13 mouse cellular contexts compared by ENCODE assay signal in genomic region chr5:139326111-139326696, GRCm38 (mm10). TPM values are rescaled to one million over a fixed set of nuclear protein-coding genes. Genes with fewer than 3 reads are reported as not detected.
DNase-seq lines count a peak whose midpoint lies in the region; ATAC-seq and TF ChIP-seq lines count a peak whose summit lies in the region.
"Had no signal": no experiment of that assay in that cellular context is flagged by ENCODE, and none has a peak within 500 bp of the region (broad histone marks: within the 10 kb centered on the region; RNA-seq: fewer than 3 reads in every experiment).

No protein-coding gene starts in this region.

- H3K27me3 ChIP-seq in kidney, embryonic 15.5 days = peaks cover 43% of the 10 kb centered on the region
- H3K27me3 ChIP-seq in E14TG2a.4 (ENCODE audit: insufficient read depth, low read length) = peaks cover 22% of the 10 kb centered on the region
- H3K27me3 ChIP-seq: Patski had no signal

- H3K4me1 ChIP-seq in kidney, embryonic 15.5 days = peaks cover 30% of the 10 kb centered on the region
- peaks cover 73% of the 10 kb centered on the region for H3K4me1 ChIP-seq in E14TG2a.4 (replicated peaks; ENCODE audit: low read depth, low read length)

- DNase-seq in kidney, adult 11 months = no peak
- peak; percentile 16 to 32 for DNase-seq in B cell, adult 2 months
- peak; percentile 61 for DNase-seq in induced T-regulatory cell, adult 2 months (ENCODE audit: low read depth)
- no peak for DNase-seq in ovary, adult 18-20 months (ENCODE audit: low spot score)
- DNase-seq in adipocyte (ENCODE audit: low spot score) = no peak
- DNase-seq in left cerebral cortex, postnatal 14 days (ENCODE audit: low spot score in 2 of 2) = no peak

- H3K36me3 ChIP-seq in kidney, embryonic 15.5 days = no peaks in the 10 kb centered on the region
- peaks cover 13% of the 10 kb centered on the region for H3K36me3 ChIP-seq in E14TG2a.4 (ENCODE audit: insufficient read depth, low read length)

- 65% methylated on average over 13 of the region's 13 CpGs for WGBS in kidney, embryonic 15.5 days

- H3K27ac ChIP-seq in kidney, embryonic 15.5 days = no peak overlapping the region

- intact Hi-C loops in left cerebral cortex, postnatal 14 days (cut with DNase I) = no loop called here

- H3K9ac ChIP-seq in kidney, embryonic 15.5 days = no peak overlapping the region

- H3K9me3 ChIP-seq in kidney, embryonic 15.5 days (replicated peaks) = no peaks in the 10 kb centered on the region
- H3K9me3 ChIP-seq in E14TG2a.4 (ENCODE audit: low read length) = no peaks in the 10 kb centered on the region

- peak overlapping the region; percentile 99 for H3K4me2 ChIP-seq in kidney, embryonic 15.5 days

- no peak for TF ChIP-seq CTCF in E14TG2a.4 (conservative IDR thresholded peaks at IDR 0.05; ENCODE audit: low read length)

- no peak overlapping the region for H3K4me3 ChIP-seq in kidney, embryonic 15.5 days (replicated peaks)
- H3K4me3 ChIP-seq in E14TG2a.4 (replicated peaks; ENCODE audit: low read length) = peak overlapping the region; percentile 86

- no peak for ATAC-seq in kidney, embryonic 15.5 days (replicated peaks; ENCODE audit: low FRiP score)
- ATAC-seq: Patski had no signal

RNA-seq across cellular contexts. Expression of gene Adap1, which starts 0.8 kb away (rescaled TPM):
- polyA plus RNA-seq in kidney, embryonic 15.5 days (2015; fragmentation: Nextera tagmentation; extraction: Ambion mirVana) = 2.1 and 2.2 TPM in 2 replicates
- total RNA-seq in left cerebral cortex, postnatal 14 days (2021) = 100 to 1,000 TPM; 360 to 394 TPM

RNA-seq across cellular contexts. Expression of gene Cox19, which starts 25.0 kb away (rescaled TPM):
- 96.2 and 102 TPM in 2 replicates for polyA plus RNA-seq in kidney, embryonic 15.5 days (2015; fragmentation: Nextera tagmentation; extraction: Ambion mirVana)
- total RNA-seq in left cerebral cortex, postnatal 14 days (2021) = 10 to 100 TPM; 79.8 to 82.2 TPM

RNA-seq across cellular contexts. Expression of gene Cyp2w1, which starts 26.2 kb away (rescaled TPM):
- 0.16 and 0.60 TPM in 2 replicates for polyA plus RNA-seq in kidney, embryonic 15.5 days (2015; fragmentation: Nextera tagmentation; extraction: Ambion mirVana)
- not detected for total RNA-seq in left cerebral cortex, postnatal 14 days (2021)
- total RNA-seq: gastrocnemius, adult 18-20 months; left cerebral cortex, postnatal 36 days had no signal
- polyA plus RNA-seq: heart, embryonic 16.5 days; Patski; spleen, adult 2 months had no signal

RNA-seq across cellular contexts. Expression of gene Gpr146, which starts 51.3 kb away (rescaled TPM):
- 4.1 and 5.4 TPM in 2 replicates for polyA plus RNA-seq in kidney, embryonic 15.5 days (2015; fragmentation: Nextera tagmentation; extraction: Ambion mirVana)
- 10 to 100 TPM; 11.0 to 11.3 TPM for total RNA-seq in left cerebral cortex, postnatal 14 days (2021)

Comparison
In these comparisons a context has a peak if more than half of its experiments do, and no peak if none do; other contexts are left out.
1. DNase-seq: peak in B cell, adult 2 months (2 of 2) and induced T-regulatory cell, adult 2 months (single experiment); none in kidney, adult 11 months (single experiment), ovary, adult 18-20 months (single experiment), adipocyte (single experiment) and left cerebral cortex, postnatal 14 days (0 of 2).